Mouse (Mus musculus) midbrain, embryonic 11.5 days (tissue): ENCODE measurements around the gene Cpsf7. TPM values are rescaled to one million over a fixed set of nuclear protein-coding genes. Genes with fewer than 3 reads are reported as not detected.

Experiments
- ATAC-seq: fragments of 200-750 bp; cut with Nextera tagmentation; 2 replicates; pipeline ENCODE4 v1.8.0; 2017; ENCODE audit warnings: moderate TSS enrichment, moderate library complexity; ENCODE audit not compliant: low FRiP score
- DNase-seq: peaks from one replicate; pipeline ENCODE4 v3.0.0; 2015; ENCODE audit warnings: low spot score; ENCODE audit errors: missing footprints
- H3K27ac ChIP-seq: fragments of 300-500 bp; sonication (generic); 2 replicates; pipeline ENCODE4 v1.5.1; 2014; ENCODE audit warnings: low read depth, low read length
- H3K27me3 ChIP-seq: fragments of 300-500 bp; sonication (generic); 2 replicates; pipeline ENCODE4 v1.6.1; 2014; ENCODE audit warnings: mild to moderate bottlenecking, low read length, moderate library complexity, mixed read lengths; ENCODE audit not compliant: control insufficient read depth, insufficient read depth
- H3K36me3 ChIP-seq: fragments of 300-500 bp; sonication (generic); 2 replicates; pipeline ENCODE4 v1.6.1; 2014; ENCODE audit warnings: mild to moderate bottlenecking, low read length, moderate library complexity, mixed read lengths; ENCODE audit not compliant: control insufficient read depth, insufficient read depth
- H3K4me1 ChIP-seq: fragments of 300-500 bp; sonication (generic); 2 replicates; pipeline ENCODE4 v1.6.1; 2014; ENCODE audit warnings: low read length; ENCODE audit not compliant: control insufficient read depth, insufficient read depth
- H3K4me2 ChIP-seq: fragments of 300-500 bp; sonication (generic); 2 replicates; pipeline ENCODE4 v1.6.1; 2014; ENCODE audit warnings: mild to moderate bottlenecking, moderate library complexity
- H3K4me3 ChIP-seq: fragments of 300-500 bp; sonication (generic); 2 replicates; pipeline ENCODE4 v1.5.1; 2014; ENCODE audit warnings: low read depth, low read length
- H3K9ac ChIP-seq: fragments of 300-500 bp; sonication (generic); 2 replicates; pipeline ENCODE4 v1.6.1; 2014; ENCODE audit warnings: low read length
- H3K9me3 ChIP-seq: fragments of 300-500 bp; sonication (generic); 2 replicates; pipeline ENCODE4 v1.6.1; 2016; ENCODE audit warnings: low read length; ENCODE audit not compliant: control insufficient read depth
- WGBS: fragments of 180-500 bp; shearing (Covaris S2); extraction: QIAGEN DNeasy Blood & Tissue Kit; methylation state at CpG from one replicate; pipeline ENCODE4 v1.1.7; 2014; 5-methylcytosine and 5-hydroxymethylcytosine counted together
- polyA plus RNA-seq: library from polyadenylated mRNA; unstranded; fragments of >200 nt; fragmentation: Nextera tagmentation; extraction: Ambion mirVana; gene quantifications from 2 replicates; pipeline ENCODE4 v1.2.1, GENCODE M21; 2014

Cpsf7 gene
- polyA plus RNA-seq, 1 experiment from 2014 or later = 70.4 TPM

GRCm38 (mm10) chr19:10565217-10565616 lies 40.2 kb downstream of the Cpsf7 start:
- Histone ChIP-seq H3K4me3 (no peak overlapping the region), H3K36me3 (peaks cover 3% of the 10 kb centered on the region; the same call in 1 of the 2 replicates), H3K4me1 (no peaks in the 10 kb centered on the region), H3K4me2 (no peak overlapping the region), H3K27ac (no peak overlapping the region), H3K9ac (no peak overlapping the region), H3K9me3 (no peaks in the 10 kb centered on the region), H3K27me3 (no peaks in the 10 kb centered on the region)
- 80% methylated on average over 4 of the region's 4 CpGs for WGBS
- DNase-seq = no peak
- ATAC-seq = no peak

DNA sequence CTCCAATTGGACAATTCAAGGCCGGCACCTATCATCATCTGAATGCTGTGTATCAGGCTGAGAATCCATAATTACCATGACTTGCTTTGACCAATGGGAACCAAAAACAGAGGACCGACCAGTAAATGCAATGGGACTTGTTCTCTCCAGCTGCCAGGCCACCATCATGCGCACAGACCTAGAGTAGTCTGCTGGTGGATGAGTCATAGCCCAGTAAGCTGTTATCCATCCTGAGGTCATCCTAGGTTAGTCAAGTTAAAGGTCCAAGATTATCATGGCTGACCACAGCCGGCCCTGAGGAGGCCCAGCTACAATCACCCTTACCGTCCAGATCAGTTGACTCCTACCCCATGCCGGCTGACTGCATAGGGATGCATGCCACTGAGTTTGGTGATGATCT lies 44.6 kb downstream of the Cpsf7 start:
- H3K9ac ChIP-seq = no peak overlapping the region
- ATAC-seq = no peak
- H3K4me1 ChIP-seq = no peaks in the 10 kb centered on the region
- H3K27me3 ChIP-seq = no peaks in the 10 kb centered on the region
- H3K4me3 ChIP-seq = no peak overlapping the region
- H3K27ac ChIP-seq = no peak overlapping the region
- H3K9me3 ChIP-seq = no peaks in the 10 kb centered on the region
- H3K36me3 ChIP-seq = peaks cover 18% of the 10 kb centered on the region
- 94% methylated on average over 6 of the region's 6 CpGs for WGBS
- H3K4me2 ChIP-seq = no peak overlapping the region
- no peak for DNase-seq

DNA sequence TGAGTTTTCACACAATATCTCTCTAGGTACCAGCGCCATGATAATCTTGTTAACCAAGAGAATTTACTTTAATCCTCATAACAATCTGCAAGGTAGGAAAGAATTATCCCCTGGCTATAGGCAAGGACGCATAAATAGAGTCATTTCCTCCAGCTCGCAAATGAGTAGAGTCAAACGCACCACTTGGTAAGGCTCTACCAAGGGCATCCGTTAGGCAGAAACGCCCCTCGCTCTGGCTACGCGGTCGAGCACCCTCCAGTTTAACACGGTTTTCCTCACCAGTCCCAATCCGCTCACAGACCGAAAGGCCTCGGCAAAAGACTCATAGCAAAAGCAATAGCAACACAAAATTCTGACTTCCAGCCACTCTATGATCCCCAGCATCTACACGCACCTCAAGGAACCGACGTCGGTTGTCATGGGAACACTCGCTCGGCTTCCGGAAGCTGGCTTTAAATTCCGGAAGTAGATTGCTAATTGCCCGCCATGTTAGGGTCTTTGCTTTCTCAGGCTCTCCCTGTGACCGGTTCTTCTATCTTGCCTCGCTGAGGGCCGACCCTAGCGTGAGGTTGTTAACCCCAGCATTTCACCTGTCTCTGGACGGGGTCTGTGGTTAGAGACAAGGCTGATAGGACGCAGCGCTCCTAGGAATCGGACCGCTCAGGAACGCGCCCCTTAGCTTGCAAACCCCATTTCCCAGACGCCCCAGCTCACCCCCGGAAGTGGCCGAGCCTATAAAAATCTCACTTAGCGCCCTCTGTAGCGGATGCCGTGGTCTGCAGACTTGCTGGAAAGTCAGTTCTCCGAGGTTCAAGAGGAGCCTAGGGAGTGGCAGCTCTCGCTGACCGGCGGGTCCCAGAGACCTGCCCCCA lies 51.9 kb downstream of the Cpsf7 start, which contains the start of the genes Cyb561a3 and Tmem138:
TSS of gene Cyb561a3 (plus strand) at position 483 of the 872 bp plus-strand sequence.
TSS of gene Tmem138 (minus strand) at position 673 of the 872 bp plus-strand sequence.
- Histone ChIP-seq H3K27me3 (no peaks in the 10 kb centered on the region), H3K9ac (peak within 1 kb of the TSS; percentile 83), H3K4me1 (peaks cover 5% of the 10 kb centered on the region; the same call in 1 of the 2 replicates), H3K36me3 (peaks cover 10% of the 10 kb centered on the region; the same call in 1 of the 2 replicates), H3K4me3 (peak within 1 kb of the TSS; percentile 70), H3K27ac (peak within 1 kb of the TSS; percentile 70), H3K9me3 (no peaks in the 10 kb centered on the region), H3K4me2 (peak within 1 kb of the TSS; percentile 77)
- ATAC-seq (peak; percentile 96), DNase-seq (peak; percentile 99)
- under 1% methylated on average over 44 of the region's 44 CpGs for WGBS

GRCm38 (mm10) chr19:10580102-10580501 lies 55.0 kb downstream of the Cpsf7 start:
- Histone ChIP-seq H3K36me3 (no peaks in the 10 kb centered on the region; the same call in 1 of the 2 replicates), H3K27ac (no peak overlapping the region), H3K4me2 (no peak overlapping the region), H3K27me3 (no peaks in the 10 kb centered on the region), H3K4me3 (no peak overlapping the region), H3K4me1 (peaks cover 5% of the 10 kb centered on the region; the same call in 1 of the 2 replicates), H3K9ac (no peak overlapping the region), H3K9me3 (no peaks in the 10 kb centered on the region)
- ATAC-seq (no peak), DNase-seq (no peak)
- WGBS = 73% methylated on average over 3 of the region's 3 CpGs

- Histone ChIP-seq H3K27me3 (no peaks in the 10 kb centered on the region), H3K4me3 (no peak overlapping the region), H3K36me3 (no peaks in the 10 kb centered on the region), H3K4me1 (peaks cover 5% of the 10 kb centered on the region; the same call in 1 of the 2 replicates), H3K27ac (no peak overlapping the region), H3K9ac (no peak overlapping the region), H3K9me3 (no peaks in the 10 kb centered on the region), H3K4me2 (no peak overlapping the region)
- ATAC-seq (no peak), DNase-seq (no peak)
- 85% methylated on average over 3 of the region's 3 CpGs for WGBS
Observed at GRCm38 (mm10) chr19:10580761-10581160, 55.7 kb downstream of the Cpsf7 start.

- 80% methylated on average over 6 of the region's 6 CpGs for WGBS
- H3K9me3 ChIP-seq = no peaks in the 10 kb centered on the region
- H3K36me3 ChIP-seq = no peaks in the 10 kb centered on the region
- no peaks in the 10 kb centered on the region for H3K27me3 ChIP-seq
- no peak overlapping the region for H3K4me3 ChIP-seq
- no peak for ATAC-seq
- H3K4me2 ChIP-seq = no peak overlapping the region
- no peak for DNase-seq
- H3K9ac ChIP-seq = no peak overlapping the region
- H3K4me1 ChIP-seq = peaks cover 3% of the 10 kb centered on the region; the same call in 1 of the 2 replicates
- no peak overlapping the region for H3K27ac ChIP-seq
Observed at GRCm38 (mm10) chr19:10581984-10582383, 56.9 kb downstream of the Cpsf7 start.

DNA sequence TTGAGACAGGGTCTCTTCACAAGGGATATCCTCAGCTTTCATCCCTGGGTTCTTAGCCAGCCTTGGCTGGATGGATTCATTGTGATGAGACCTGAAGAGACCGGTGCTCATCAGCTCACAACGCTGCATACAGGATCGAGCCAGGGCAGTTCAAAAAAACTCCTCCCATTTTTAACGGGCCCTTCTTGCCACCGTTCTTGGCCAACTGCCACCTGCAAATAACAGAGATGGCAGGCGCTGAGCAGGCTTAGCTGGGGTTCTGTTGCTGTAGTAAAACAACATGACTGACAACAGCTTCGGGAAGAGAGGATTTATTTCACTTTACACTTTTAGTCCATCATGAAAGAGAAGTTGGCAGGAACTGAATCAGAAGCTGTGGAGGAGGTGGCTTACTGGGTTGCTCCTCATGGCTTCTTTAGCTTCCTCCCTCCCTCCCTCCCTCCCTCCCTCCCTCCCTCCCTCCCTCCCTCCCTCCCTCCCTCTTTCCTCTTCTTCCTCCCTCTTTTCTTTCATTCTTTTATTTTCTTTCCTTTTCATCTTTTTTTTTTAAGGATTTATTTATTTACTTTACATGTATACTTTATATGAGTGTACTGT lies 58.6 kb downstream of the Cpsf7 start:
- no peaks in the 10 kb centered on the region for H3K4me1 ChIP-seq
- 82% methylated on average over 7 of the region's 7 CpGs for WGBS
- DNase-seq = no peak
- H3K27me3 ChIP-seq = no peaks in the 10 kb centered on the region
- ATAC-seq = no peak
- H3K4me3 ChIP-seq = no peak overlapping the region
- H3K9me3 ChIP-seq = no peaks in the 10 kb centered on the region
- no peak overlapping the region for H3K4me2 ChIP-seq
- H3K36me3 ChIP-seq = no peaks in the 10 kb centered on the region
- H3K9ac ChIP-seq = no peak overlapping the region
- no peak overlapping the region for H3K27ac ChIP-seq

GRCm38 (mm10) chr19:10585112-10585511 lies 60.0 kb downstream of the Cpsf7 start:
- WGBS = 89% methylated on average over 8 of the region's 8 CpGs

GRCm38 (mm10) chr19:10587231-10587630 lies 62.2 kb downstream of the Cpsf7 start:
- H3K36me3 ChIP-seq = no peaks in the 10 kb centered on the region
- no peaks in the 10 kb centered on the region for H3K27me3 ChIP-seq
- DNase-seq (no peak), ATAC-seq (no peak)
- H3K4me1 ChIP-seq = no peaks in the 10 kb centered on the region
- no peaks in the 10 kb centered on the region for H3K9me3 ChIP-seq
- 85% methylated on average over 8 of the region's 8 CpGs for WGBS
- H3K4me2 ChIP-seq = no peak overlapping the region
- no peak overlapping the region for H3K9ac ChIP-seq
- no peak overlapping the region for H3K27ac ChIP-seq
- H3K4me3 ChIP-seq = no peak overlapping the region

More at GRCm38 (mm10) chr19:10585112-10585511, 60.0 kb downstream of the Cpsf7 start:
- H3K9ac ChIP-seq = no peak overlapping the region
- DNase-seq = no peak
- H3K9me3 ChIP-seq = no peaks in the 10 kb centered on the region
- no peaks in the 10 kb centered on the region for H3K36me3 ChIP-seq
- H3K4me1 ChIP-seq = no peaks in the 10 kb centered on the region
- no peaks in the 10 kb centered on the region for H3K27me3 ChIP-seq
- ATAC-seq = no peak
- no peak overlapping the region for H3K27ac ChIP-seq
- H3K4me2 ChIP-seq = no peak overlapping the region
- H3K4me3 ChIP-seq = no peak overlapping the region
